Mouse (Mus musculus): ENCODE measurements at regions not wholly inside any gene's neighbourhood (a gene's known extent, or its start where the extent isn't known, plus 50 kb on each side); places are given as distances from the start of the nearest gene placed in this dataset.
A peak's percentile ranks its signal among the peaks of the same experiment; 100 is the strongest.

DNA sequence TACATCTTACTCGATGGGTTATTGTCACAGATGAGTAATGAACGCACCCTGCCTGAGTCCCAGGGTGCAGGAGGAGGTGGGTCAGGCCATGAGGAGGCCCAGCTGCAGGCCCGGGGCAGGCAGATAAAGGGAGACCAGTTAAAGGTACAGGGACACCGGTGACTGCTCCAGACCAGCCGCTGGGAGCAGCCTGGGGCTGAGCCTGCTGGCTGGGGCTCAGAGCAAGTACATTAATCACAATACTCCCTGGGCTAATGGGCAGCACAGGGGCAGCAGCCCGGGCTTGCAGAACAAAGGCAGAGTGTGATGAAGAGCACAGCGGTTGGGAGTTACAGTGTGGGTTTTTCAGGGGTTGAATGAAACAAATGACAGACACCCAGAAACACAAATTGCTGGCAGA is 154.4 kb upstream of the Rnf219 start:
- Histone ChIP-seq H3K9ac (ENCODE audit: low read depth, low read length) (no peak overlapping the region), H3K36me3 (ENCODE audit: control insufficient read depth, insufficient read depth, low read length) (no peaks in the 10 kb centered on the region), H3K4me2 (ENCODE audit: low read depth, low read length) (no peak overlapping the region), H3K27me3 (replicated peaks; ENCODE audit: control insufficient read depth, insufficient read depth, low read length) (no peaks in the 10 kb centered on the region), H3K27ac (replicated peaks; ENCODE audit: low read depth, low read length) (no peak overlapping the region), H3K4me1 (ENCODE audit: control insufficient read depth, insufficient read depth, low read length) (no peaks in the 10 kb centered on the region), H3K4me3 (ENCODE audit: low read depth, low read length) (no peak overlapping the region), H3K9me3 (ENCODE audit: control insufficient read depth, low read length) (no peaks in the 10 kb centered on the region)
- WGBS: 24% methylated on average over 7 of the region's 7 CpGs
- no peak for ATAC-seq (ENCODE audit: low read depth)
- no peak for DNase-seq (ENCODE audit: low spot score)

DNA sequence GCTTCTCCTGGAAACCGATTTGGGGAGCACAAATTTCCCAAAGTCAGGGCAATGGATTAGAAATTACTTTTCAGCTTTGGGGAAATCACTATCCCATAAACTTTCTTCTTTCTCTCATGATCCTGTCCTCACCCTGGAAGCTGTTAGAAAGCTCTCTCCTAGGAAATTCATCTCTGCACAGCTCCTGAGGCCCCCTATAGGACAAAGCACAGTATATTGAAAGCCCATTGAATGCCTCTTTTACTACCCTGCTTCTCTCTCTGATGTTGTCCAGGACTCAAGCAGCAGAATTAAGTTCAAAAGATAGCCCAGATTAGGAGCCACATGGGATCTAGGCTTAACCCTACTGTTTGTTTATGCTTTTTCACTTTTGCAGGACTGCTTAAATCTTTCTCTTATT is 139.3 kb upstream of the Rnf219 start:
- WGBS: 64% methylated on average over 1 of the region's 1 CpGs
- DNase-seq (ENCODE audit: low spot score) (no peak), ATAC-seq (ENCODE audit: low read depth) (no peak)
- Histone ChIP-seq H3K4me2 (ENCODE audit: low read depth, low read length) (no peak overlapping the region), H3K9me3 (ENCODE audit: control insufficient read depth, low read length) (no peaks in the 10 kb centered on the region), H3K4me3 (ENCODE audit: low read depth, low read length) (no peak overlapping the region), H3K4me1 (ENCODE audit: control insufficient read depth, insufficient read depth, low read length) (no peaks in the 10 kb centered on the region), H3K27me3 (replicated peaks; ENCODE audit: control insufficient read depth, insufficient read depth, low read length) (no peaks in the 10 kb centered on the region), H3K27ac (replicated peaks; ENCODE audit: low read depth, low read length) (no peak overlapping the region), H3K36me3 (ENCODE audit: control insufficient read depth, insufficient read depth, low read length) (no peaks in the 10 kb centered on the region), H3K9ac (ENCODE audit: low read depth, low read length) (no peak overlapping the region)

DNA sequence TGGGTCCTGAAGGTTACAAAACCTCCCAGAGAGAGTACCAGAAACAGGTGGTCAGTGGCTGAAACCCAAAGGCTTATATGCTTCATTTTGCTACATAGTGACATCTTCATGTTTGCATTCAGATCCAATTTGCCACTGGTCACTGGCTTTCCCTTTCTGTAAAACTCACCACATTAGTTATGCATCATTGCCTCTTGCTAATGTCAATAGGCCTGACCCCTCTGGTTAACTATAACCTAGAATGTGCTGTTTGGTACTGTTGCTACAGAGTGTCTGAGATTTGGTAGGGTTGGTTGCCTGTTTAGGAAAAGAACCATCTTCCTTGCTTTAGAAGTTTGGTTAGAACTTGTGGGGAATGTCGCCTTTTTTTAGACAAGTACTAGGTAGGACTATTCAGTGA is 136.3 kb upstream of the Rnf219 start:
- no peak overlapping the region for H3K9ac ChIP-seq (ENCODE audit: low read depth, low read length)
- no peak overlapping the region for H3K4me2 ChIP-seq (ENCODE audit: low read depth, low read length)
- no peaks in the 10 kb centered on the region for H3K27me3 ChIP-seq (replicated peaks; ENCODE audit: control insufficient read depth, insufficient read depth, low read length)
- no peaks in the 10 kb centered on the region for H3K4me1 ChIP-seq (ENCODE audit: control insufficient read depth, insufficient read depth, low read length)
- H3K27ac ChIP-seq (replicated peaks; ENCODE audit: low read depth, low read length): no peak overlapping the region
- 95% methylated on average over 1 of the region's 1 CpGs for WGBS
- ATAC-seq (ENCODE audit: low read depth) (no peak), DNase-seq (ENCODE audit: low spot score) (no peak)
- H3K4me3 ChIP-seq (ENCODE audit: low read depth, low read length): no peak overlapping the region
- no peaks in the 10 kb centered on the region for H3K9me3 ChIP-seq (ENCODE audit: control insufficient read depth, low read length)
- H3K36me3 ChIP-seq (ENCODE audit: control insufficient read depth, insufficient read depth, low read length): no peaks in the 10 kb centered on the region

DNA sequence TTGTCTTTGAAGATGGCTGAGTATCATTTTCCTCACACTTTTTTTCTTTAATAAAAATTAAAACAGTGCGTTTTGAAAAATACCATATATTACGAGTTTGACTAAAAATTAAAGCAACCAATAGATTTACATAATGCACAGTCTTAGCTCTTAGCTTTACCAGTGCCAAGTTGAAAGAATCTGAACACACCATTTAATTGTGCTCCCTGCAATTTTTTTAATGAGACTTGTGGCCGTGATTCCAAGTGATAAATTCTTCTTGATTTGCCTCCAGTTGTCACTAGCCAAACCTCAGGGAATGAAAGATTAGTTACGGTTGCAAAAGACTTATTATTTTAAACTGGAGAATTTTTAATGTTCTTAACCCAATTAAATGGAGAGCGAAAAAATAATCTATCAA is 127.5 kb upstream of the Rnf219 start:
- H3K36me3 ChIP-seq (ENCODE audit: control insufficient read depth, insufficient read depth, low read length): no peaks in the 10 kb centered on the region
- DNase-seq (ENCODE audit: low spot score) (no peak), ATAC-seq (ENCODE audit: low read depth) (no peak)
- H3K4me3 ChIP-seq (ENCODE audit: low read depth, low read length): no peak overlapping the region
- WGBS: 81% methylated on average over 5 of the region's 5 CpGs
- H3K9ac ChIP-seq (ENCODE audit: low read depth, low read length): no peak overlapping the region
- no peaks in the 10 kb centered on the region for H3K4me1 ChIP-seq (ENCODE audit: control insufficient read depth, insufficient read depth, low read length)
- H3K9me3 ChIP-seq (ENCODE audit: control insufficient read depth, low read length): no peaks in the 10 kb centered on the region
- H3K27ac ChIP-seq (replicated peaks; ENCODE audit: low read depth, low read length): no peak overlapping the region
- H3K4me2 ChIP-seq (ENCODE audit: low read depth, low read length): no peak overlapping the region
- H3K27me3 ChIP-seq (replicated peaks; ENCODE audit: control insufficient read depth, insufficient read depth, low read length): no peaks in the 10 kb centered on the region

DNA sequence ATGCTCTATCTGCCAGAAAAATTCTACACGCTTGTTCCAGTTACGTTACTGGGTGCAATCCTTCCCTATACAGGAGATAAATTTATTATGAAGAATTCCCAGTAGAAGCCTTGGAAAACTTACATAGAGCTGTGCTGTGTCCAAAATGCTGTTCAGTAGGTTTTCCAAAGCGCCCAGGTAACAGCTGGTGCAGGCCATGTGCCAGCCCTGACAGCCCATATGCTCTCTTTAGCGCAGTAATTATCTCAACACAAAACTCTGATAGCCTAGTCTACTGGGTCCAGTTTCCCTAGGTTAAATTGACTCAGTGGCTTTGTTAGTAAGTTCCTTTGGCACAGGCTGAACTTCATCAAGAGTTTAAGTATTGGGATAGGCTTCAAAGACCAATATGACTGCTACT is 122.2 kb upstream of the Rnf219 start:
- 83% methylated on average over 4 of the region's 4 CpGs for WGBS

DNA sequence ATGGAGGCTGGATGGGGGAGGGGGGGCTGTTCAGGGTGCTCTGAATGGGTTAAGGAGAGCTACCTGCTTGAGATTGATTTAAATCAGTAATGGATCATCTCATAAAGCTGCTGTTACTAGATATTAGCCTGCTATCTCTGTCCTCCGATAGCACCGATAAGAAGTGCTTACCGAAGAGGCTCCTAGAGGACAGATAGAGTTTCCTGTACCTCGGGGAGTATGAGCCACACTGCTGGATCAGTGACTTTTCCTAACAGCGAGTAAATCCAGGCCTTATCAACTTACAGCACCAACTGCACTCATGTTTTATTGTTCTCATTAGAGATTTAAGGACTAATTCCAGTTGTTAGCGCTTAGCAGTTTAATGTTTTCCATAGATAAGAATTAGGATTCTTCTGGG is 120.3 kb upstream of the Rnf219 start:
- no peaks in the 10 kb centered on the region for H3K4me1 ChIP-seq (ENCODE audit: control insufficient read depth, insufficient read depth, low read length)
- no peak overlapping the region for H3K4me2 ChIP-seq (ENCODE audit: low read depth, low read length)
- no peak overlapping the region for H3K9ac ChIP-seq (ENCODE audit: low read depth, low read length)
- DNase-seq (ENCODE audit: low spot score) (peak; percentile 22), ATAC-seq (ENCODE audit: low read depth) (no peak)
- WGBS: 46% methylated on average over 6 of the region's 6 CpGs
- no peak overlapping the region for H3K27ac ChIP-seq (replicated peaks; ENCODE audit: low read depth, low read length)
- no peaks in the 10 kb centered on the region for H3K9me3 ChIP-seq (ENCODE audit: control insufficient read depth, low read length)
- no peak overlapping the region for H3K4me3 ChIP-seq (ENCODE audit: low read depth, low read length)
- no peaks in the 10 kb centered on the region for H3K27me3 ChIP-seq (replicated peaks; ENCODE audit: control insufficient read depth, insufficient read depth, low read length)
- H3K36me3 ChIP-seq (ENCODE audit: control insufficient read depth, insufficient read depth, low read length): no peaks in the 10 kb centered on the region

More for the DNA sequence above, 122.2 kb upstream of the Rnf219 start:
- H3K4me1 ChIP-seq (ENCODE audit: control insufficient read depth, insufficient read depth, low read length): no peaks in the 10 kb centered on the region
- DNase-seq (ENCODE audit: low spot score): no peak
- H3K4me3 ChIP-seq (ENCODE audit: low read depth, low read length): no peak overlapping the region
- no peak overlapping the region for H3K27ac ChIP-seq (replicated peaks; ENCODE audit: low read depth, low read length)
- H3K4me2 ChIP-seq (ENCODE audit: low read depth, low read length): no peak overlapping the region
- no peaks in the 10 kb centered on the region for H3K9me3 ChIP-seq (ENCODE audit: control insufficient read depth, low read length)
- H3K27me3 ChIP-seq (replicated peaks; ENCODE audit: control insufficient read depth, insufficient read depth, low read length): no peaks in the 10 kb centered on the region
- H3K9ac ChIP-seq (ENCODE audit: low read depth, low read length): no peak overlapping the region
- ATAC-seq (ENCODE audit: low read depth): no peak
- H3K36me3 ChIP-seq (ENCODE audit: control insufficient read depth, insufficient read depth, low read length): no peaks in the 10 kb centered on the region

DNA sequence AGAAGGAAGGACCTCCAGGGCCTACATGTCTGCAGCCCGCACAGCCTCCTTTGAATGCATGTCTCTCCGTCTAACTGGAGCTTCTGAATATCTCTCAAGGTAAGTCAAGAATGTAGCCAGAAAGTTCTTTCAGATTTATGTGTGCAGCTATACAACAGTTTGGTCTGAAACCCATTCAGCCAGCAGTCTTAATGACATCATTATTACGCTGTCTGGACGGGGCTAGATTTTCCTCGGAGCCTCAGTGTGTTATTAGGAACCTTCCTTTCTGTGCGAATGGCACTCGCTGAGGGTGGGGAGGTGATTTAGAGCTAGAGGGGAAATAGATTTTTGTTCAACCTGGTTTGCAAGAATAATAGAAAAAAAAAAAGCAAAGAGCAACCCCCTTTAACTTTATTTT is 116.9 kb upstream of the Rnf219 start:
- no peaks in the 10 kb centered on the region for H3K36me3 ChIP-seq (ENCODE audit: control insufficient read depth, insufficient read depth, low read length)
- no peak for DNase-seq (ENCODE audit: low spot score)
- no peak overlapping the region for H3K9ac ChIP-seq (ENCODE audit: low read depth, low read length)
- H3K4me2 ChIP-seq (ENCODE audit: low read depth, low read length): no peak overlapping the region
- no peak overlapping the region for H3K4me3 ChIP-seq (ENCODE audit: low read depth, low read length)
- no peaks in the 10 kb centered on the region for H3K4me1 ChIP-seq (ENCODE audit: control insufficient read depth, insufficient read depth, low read length)
- 61% methylated on average over 7 of the region's 7 CpGs for WGBS
- H3K9me3 ChIP-seq (ENCODE audit: control insufficient read depth, low read length): no peaks in the 10 kb centered on the region
- ATAC-seq (ENCODE audit: low read depth): no peak
- no peak overlapping the region for H3K27ac ChIP-seq (replicated peaks; ENCODE audit: low read depth, low read length)
- H3K27me3 ChIP-seq (replicated peaks; ENCODE audit: control insufficient read depth, insufficient read depth, low read length): no peaks in the 10 kb centered on the region

DNA sequence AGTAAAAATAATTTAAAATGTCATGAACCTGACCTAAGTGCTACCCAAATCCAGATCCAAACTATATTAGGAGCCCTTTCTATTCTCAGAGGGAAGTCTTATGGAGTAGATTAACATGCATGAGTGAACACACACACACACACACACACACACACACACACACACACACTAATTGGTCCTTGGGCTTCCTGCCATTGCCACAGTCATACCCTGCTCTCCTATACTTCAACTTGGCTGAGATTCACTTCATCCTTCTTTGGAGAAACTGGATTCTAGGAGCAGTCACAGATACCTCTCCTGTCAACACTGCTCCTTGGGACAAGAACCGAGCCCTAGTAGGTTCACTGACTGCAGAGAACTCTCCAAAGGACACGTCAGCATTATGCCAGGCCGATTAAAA is 89.0 kb upstream of the Rnf219 start:
- WGBS: 82% methylated on average over 3 of the region's 3 CpGs
- Histone ChIP-seq H3K36me3 (ENCODE audit: control insufficient read depth, insufficient read depth, low read length) (no peaks in the 10 kb centered on the region), H3K4me3 (ENCODE audit: low read depth, low read length) (no peak overlapping the region), H3K9me3 (ENCODE audit: control insufficient read depth, low read length) (no peaks in the 10 kb centered on the region), H3K9ac (ENCODE audit: low read depth, low read length) (no peak overlapping the region), H3K4me1 (ENCODE audit: control insufficient read depth, insufficient read depth, low read length) (no peaks in the 10 kb centered on the region), H3K4me2 (ENCODE audit: low read depth, low read length) (no peak overlapping the region), H3K27ac (replicated peaks; ENCODE audit: low read depth, low read length) (no peak overlapping the region), H3K27me3 (replicated peaks; ENCODE audit: control insufficient read depth, insufficient read depth, low read length) (no peaks in the 10 kb centered on the region)
- ATAC-seq (ENCODE audit: low read depth) (peak; percentile 12; the same call in 1 of the 2 replicates), DNase-seq (ENCODE audit: low spot score) (no peak)

DNA sequence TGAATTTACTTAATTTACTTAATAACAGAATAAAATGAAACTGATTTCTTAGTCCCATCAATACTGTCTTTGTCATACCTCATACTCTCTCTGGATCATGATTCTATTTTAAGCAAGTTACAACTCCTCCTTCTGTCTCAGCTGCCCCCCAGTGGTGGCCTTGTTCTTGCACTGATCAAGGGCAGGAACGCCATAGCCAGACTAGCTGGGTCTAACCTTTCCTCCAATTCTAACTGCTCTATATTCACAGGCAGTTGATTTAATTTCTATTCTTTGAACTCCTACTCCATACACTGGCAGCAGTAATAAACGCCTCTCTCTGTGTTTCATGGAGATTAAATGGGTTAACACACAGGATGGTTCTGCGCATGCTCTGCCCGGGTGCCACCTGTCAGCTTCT is 87.9 kb upstream of the Rnf219 start:
- DNase-seq (ENCODE audit: low spot score) (peak; percentile 19), ATAC-seq (ENCODE audit: low read depth) (no peak)
- WGBS: 73% methylated on average over 4 of the region's 4 CpGs
- Histone ChIP-seq H3K9ac (ENCODE audit: low read depth, low read length) (no peak overlapping the region), H3K4me3 (ENCODE audit: low read depth, low read length) (no peak overlapping the region), H3K27ac (replicated peaks; ENCODE audit: low read depth, low read length) (no peak overlapping the region), H3K4me2 (ENCODE audit: low read depth, low read length) (no peak overlapping the region), H3K27me3 (replicated peaks; ENCODE audit: control insufficient read depth, insufficient read depth, low read length) (no peaks in the 10 kb centered on the region), H3K9me3 (ENCODE audit: control insufficient read depth, low read length) (no peaks in the 10 kb centered on the region), H3K4me1 (ENCODE audit: control insufficient read depth, insufficient read depth, low read length) (no peaks in the 10 kb centered on the region), H3K36me3 (ENCODE audit: control insufficient read depth, insufficient read depth, low read length) (no peaks in the 10 kb centered on the region)
